Mouse (Mus musculus) adipose tissue, adult 10 weeks (tissue): ENCODE measurements around the gene Spib. TPM values are rescaled to one million over a fixed set of nuclear protein-coding genes. Genes with fewer than 3 reads are reported as not detected.

Experiments
- polyA plus RNA-seq: library from polyadenylated mRNA; stranded (reverse); fragments of 350-450 nt; fragmentation: Illumina TruSeq; extraction: RNeasy Lipid Tissue Mini Kit (QIAGEN cat#74804); gene quantifications from one replicate; pipeline ENCODE4 v1.2.3, GENCODE M21; 2014; ENCODE audit warnings: low read depth, low replicate concordance

Gene Spib
- polyA plus RNA-seq = 0.62 TPM

GRCm38 (mm10) chr7:44531946-44532732, at the start of gene Spib:
Spib (minus strand) TSS chr7:44532071.

GRCm38 (mm10) chr7:44572213-44572701, 40.4 kb upstream of the Spib start, which contains the start of gene Napsa:
Napsa (plus strand) TSS chr7:44572380.

DNA sequence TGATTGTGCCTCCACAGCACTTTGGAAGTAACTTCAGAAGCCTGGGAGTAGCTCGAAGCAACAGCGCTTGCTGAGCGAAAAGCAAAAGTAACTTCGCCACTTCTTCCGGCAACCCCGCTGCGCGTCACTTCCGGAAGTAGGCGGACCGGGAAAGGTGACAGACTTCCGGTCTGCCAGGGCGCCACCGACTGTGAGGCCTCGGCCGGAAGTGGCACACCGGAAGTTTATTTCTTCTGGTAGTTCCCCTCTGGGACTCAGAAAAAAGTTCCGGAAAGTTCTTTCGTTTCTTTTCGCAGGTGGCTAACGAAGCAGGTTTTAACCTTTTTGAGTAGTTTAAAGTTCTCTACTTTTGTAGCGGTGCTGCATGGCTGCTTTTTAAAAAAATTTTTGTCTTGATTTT, 22.0 kb upstream of the Spib start, which contains the start of gene Nr1h2:
TSS of gene Nr1h2 (minus strand) at position 126 of the 400 bp plus-strand sequence.

DNA sequence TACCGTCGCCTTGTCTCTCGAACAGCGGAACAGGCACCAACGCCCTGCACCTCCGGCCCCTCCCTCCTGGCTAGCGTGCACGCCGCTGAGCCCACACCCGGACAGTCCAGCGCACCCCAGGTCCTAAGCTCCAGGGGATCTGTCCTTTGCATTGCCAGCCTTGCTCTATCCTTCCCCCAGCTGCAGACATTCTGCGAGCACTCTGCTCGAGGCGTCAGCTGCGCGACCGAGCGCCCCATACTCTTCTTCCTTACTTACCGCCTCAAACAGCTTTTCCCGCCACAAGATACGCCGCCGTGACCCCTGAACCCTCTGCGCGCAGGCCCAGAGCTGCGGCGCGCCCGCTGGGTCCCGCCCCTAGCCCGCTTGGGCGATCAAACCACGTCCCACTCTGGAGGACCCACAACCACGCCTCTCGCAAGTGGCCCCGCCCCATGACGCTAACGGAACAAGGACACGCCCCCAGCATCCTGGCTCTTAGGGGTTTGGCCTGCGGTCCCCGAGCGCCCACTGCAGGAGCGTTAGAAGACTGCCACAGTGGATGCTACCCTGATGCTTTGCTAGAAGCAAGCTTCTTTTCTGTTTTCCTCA, 16.7 kb upstream of the Spib start, which contains the start of gene Pold1:
TSS of gene Pold1 (minus strand) at position 353 of the 591 bp plus-strand sequence.

GRCm38 (mm10) chr7:44524502-44524901, 7.4 kb downstream of the Spib start, which contains the start of gene Mybpc2:
Mybpc2 (minus strand) TSS chr7:44524656.

DNA sequence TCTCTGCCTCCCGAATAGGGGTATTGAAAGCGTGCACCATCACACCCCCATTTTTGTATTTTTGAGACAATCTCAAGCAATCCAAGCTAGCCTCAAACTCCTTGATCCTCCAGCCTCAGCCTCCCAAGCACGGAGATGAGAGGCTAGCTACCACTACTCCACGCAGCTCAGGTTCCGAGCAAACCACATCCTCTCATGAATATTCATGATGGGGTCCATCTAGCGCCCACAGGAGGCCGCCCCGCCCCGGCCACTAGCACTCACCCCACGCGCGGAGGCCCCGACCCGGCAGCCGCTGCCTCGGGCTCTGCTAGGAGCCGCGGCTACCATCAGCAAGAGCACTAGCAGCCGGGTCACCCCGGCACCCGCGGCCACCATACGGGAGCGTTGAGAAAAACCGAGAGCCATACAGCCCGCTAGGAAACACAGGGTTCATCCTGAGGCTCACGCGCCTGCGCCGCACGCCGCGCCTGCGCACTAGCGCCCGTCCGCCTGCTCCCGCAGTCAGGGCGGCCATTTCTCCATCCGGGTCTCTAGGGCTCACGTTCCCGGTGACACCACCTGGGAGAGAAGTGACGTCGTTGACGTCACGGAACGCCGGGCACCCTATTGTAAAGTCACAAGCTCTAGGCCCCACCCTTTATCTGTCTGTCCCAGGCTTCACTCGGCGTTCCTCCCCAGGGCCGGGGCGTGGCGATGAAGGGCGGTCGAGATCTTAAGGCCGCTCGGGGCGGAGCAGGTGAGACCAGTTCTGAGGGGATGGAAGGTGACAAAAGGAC, 35.7 kb downstream of the Spib start, which contains the start of the genes Emc10 and Fam71e1:
TSS of gene Emc10 (minus strand) at position 538 of the 779 bp plus-strand sequence.
TSS of gene Fam71e1 (plus strand) at position 590 of the 779 bp plus-strand sequence.

Other genes starting within 250 kb of the Spib start
- 7.8 TPM for gene Clec11a, start 225.2 kb downstream of the Spib start, polyA plus RNA-seq
- 0.61 TPM for gene Shank1, start 221.8 kb downstream of the Spib start, polyA plus RNA-seq
- 3.9 TPM for gene Syt3, start 148.0 kb downstream of the Spib start, polyA plus RNA-seq
- 0.37 TPM for gene 1700008O03Rik, start 146.3 kb downstream of the Spib start, polyA plus RNA-seq
- gene Lrrc4b, start 103.1 kb downstream of the Spib start, polyA plus RNA-seq = 0.20 TPM
- gene Aspdh, start 66.7 kb downstream of the Spib start, polyA plus RNA-seq = not detected
- gene Josd2, start 64.1 kb downstream of the Spib start, polyA plus RNA-seq = 27.8 TPM
- gene Emc10, start 35.5 kb downstream of the Spib start, polyA plus RNA-seq = 127 TPM
- 31.7 TPM for gene Fam71e1, start 35.5 kb downstream of the Spib start, polyA plus RNA-seq
- gene Mybpc2, start 7.4 kb downstream of the Spib start, polyA plus RNA-seq = 0.36 TPM
- 10.1 TPM for gene Pold1, start 16.8 kb upstream of the Spib start, polyA plus RNA-seq
- gene Nr1h2, start 21.9 kb upstream of the Spib start, polyA plus RNA-seq = 91.4 TPM
- gene Napsa, start 40.3 kb upstream of the Spib start, polyA plus RNA-seq = 13.2 TPM
- gene Kcnc3, start 58.6 kb upstream of the Spib start, polyA plus RNA-seq = 17.2 TPM
- gene Myh14, start 138.8 kb upstream of the Spib start, polyA plus RNA-seq = 9.1 TPM
- 5.2 TPM for gene Izumo2, start 176.7 kb upstream of the Spib start, polyA plus RNA-seq
- gene Vrk3, start 216.3 kb upstream of the Spib start, polyA plus RNA-seq = 29.0 TPM
- gene Zfp473, start 219.0 kb upstream of the Spib start, polyA plus RNA-seq = 0.26 TPM